Mouse (Mus musculus) C2C12 (cell line): ENCODE measurements at regions not wholly inside any gene's neighbourhood (a gene's known extent, or its start where the extent isn't known, plus 50 kb on each side); places are given as distances from the start of the nearest gene placed in this dataset.

ENCODE experiments used
- H3K27me3 ChIP-seq: one replicate; pipeline ENCODE4 v1.6.1; 2011; ENCODE audit not compliant: control insufficient read depth, insufficient read depth, insufficient read length
- H3K36me3 ChIP-seq: one replicate; pipeline ENCODE4 v1.6.1; 2011; ENCODE audit not compliant: control insufficient read depth, insufficient read depth
- H3K4me3 ChIP-seq: one replicate; pipeline ENCODE4 v1.5.1; 2011; ENCODE audit warnings: mild to moderate bottlenecking, control low read depth; ENCODE audit not compliant: poor library complexity, insufficient read depth, severe bottlenecking
- H3K79me2 ChIP-seq: one replicate; pipeline ENCODE4 v1.6.1; 2011; ENCODE audit not compliant: control insufficient read depth, insufficient read depth
- H3K79me3 ChIP-seq: one replicate; pipeline ENCODE4 v1.6.1; 2011; ENCODE audit warnings: low read depth, control low read depth
- H3ac ChIP-seq: one replicate; pipeline ENCODE3; 2011; ENCODE audit warnings: low read depth; ENCODE audit not compliant: control insufficient read depth, insufficient read length
- CEBPB ChIP-seq: IDR thresholded peaks from one replicate; pipeline ENCODE4 v1.6.1; 2011; ENCODE audit warnings: low read depth, mild to moderate bottlenecking, control low read depth, moderate library complexity
- CTCF ChIP-seq: IDR thresholded peaks from one replicate; pipeline ENCODE4 v1.5.1; 2011; ENCODE audit not compliant: control insufficient read depth, insufficient read depth, insufficient read length
- FOSL1 ChIP-seq: IDR thresholded peaks from one replicate; pipeline ENCODE4 v1.8.0; 2011; ENCODE audit warnings: mild to moderate bottlenecking, low read length; ENCODE audit not compliant: poor library complexity, insufficient read depth, severe bottlenecking
- MAX ChIP-seq: IDR thresholded peaks from one replicate; pipeline ENCODE4 v1.6.1; 2011; ENCODE audit warnings: mild to moderate bottlenecking, control low read depth
- MYOD1 ChIP-seq: IDR thresholded peaks from one replicate; pipeline ENCODE4 v1.6.1; 2011; ENCODE audit warnings: low read depth; ENCODE audit not compliant: control insufficient read depth, insufficient read length
- MYOG ChIP-seq: IDR thresholded peaks from one replicate; pipeline ENCODE4 v1.6.1; 2011; ENCODE audit not compliant: control insufficient read depth, insufficient read length; ENCODE audit errors: extremely low read depth
- USF1 ChIP-seq: IDR thresholded peaks from one replicate; pipeline ENCODE4 v1.6.1; 2011; ENCODE audit warnings: low read depth, mild to moderate bottlenecking, control low read depth, moderate library complexity

- Histone ChIP-seq H3K4me3 (no peak overlapping the region), H3K36me3 (no peaks in the 10 kb centered on the region), H3K79me3 (no peaks in the 10 kb centered on the region), H3K27me3 (no peaks in the 10 kb centered on the region), H3K79me2 (no peaks in the 10 kb centered on the region), H3ac (no peak overlapping the region)
- TF ChIP-seq MYOD1 (no peak), FOSL1 (no peak)
These were observed 114.9 kb upstream of the Ahr start for GRCm38 (mm10) chr12:35649772-35650171.

DNA sequence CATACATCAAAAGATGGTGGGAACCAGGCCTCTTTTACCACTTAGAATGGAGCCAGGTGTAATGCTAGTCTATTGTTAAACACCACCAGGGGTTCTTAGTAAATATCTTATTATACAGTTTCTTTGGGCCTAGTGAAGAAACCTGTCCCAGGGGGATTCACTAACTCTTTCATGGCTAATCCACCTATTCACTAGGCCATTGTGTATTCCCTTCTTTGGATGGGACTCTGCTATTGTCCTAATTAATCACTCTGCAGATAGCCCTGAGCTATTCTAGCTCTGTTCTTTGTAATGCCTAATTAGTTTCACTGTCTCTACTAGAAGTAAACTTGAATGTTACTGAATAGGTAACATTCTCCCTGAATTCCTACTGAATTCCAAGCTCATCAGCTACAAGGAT lies 107.6 kb upstream of the Ahr start:
- no peaks in the 10 kb centered on the region for H3K79me3 ChIP-seq

GRCm38 (mm10) chr12:35641741-35642140 lies 106.9 kb upstream of the Ahr start:
- TF ChIP-seq USF1, result no peak
- no peak for TF ChIP-seq FOSL1
- no peak for TF ChIP-seq CEBPB
- TF ChIP-seq MYOD1, result no peak
- no peak for TF ChIP-seq MAX
- TF ChIP-seq MYOG, result no peak
- no peak for TF ChIP-seq CTCF
- H3K36me3 ChIP-seq, result no peaks in the 10 kb centered on the region
- no peak overlapping the region for H3ac ChIP-seq
- no peak overlapping the region for H3K4me3 ChIP-seq
- H3K27me3 ChIP-seq, result no peaks in the 10 kb centered on the region
- H3K79me3 ChIP-seq, result no peaks in the 10 kb centered on the region
- H3K79me2 ChIP-seq, result no peaks in the 10 kb centered on the region

More for the DNA sequence above, 107.6 kb upstream of the Ahr start:
- no peaks in the 10 kb centered on the region for H3K79me2 ChIP-seq
- TF ChIP-seq MYOD1, result no peak
- TF ChIP-seq MAX, result no peak
- no peaks in the 10 kb centered on the region for H3K36me3 ChIP-seq
- H3K4me3 ChIP-seq, result no peak overlapping the region
- H3ac ChIP-seq, result no peak overlapping the region
- H3K27me3 ChIP-seq, result no peaks in the 10 kb centered on the region

DNA sequence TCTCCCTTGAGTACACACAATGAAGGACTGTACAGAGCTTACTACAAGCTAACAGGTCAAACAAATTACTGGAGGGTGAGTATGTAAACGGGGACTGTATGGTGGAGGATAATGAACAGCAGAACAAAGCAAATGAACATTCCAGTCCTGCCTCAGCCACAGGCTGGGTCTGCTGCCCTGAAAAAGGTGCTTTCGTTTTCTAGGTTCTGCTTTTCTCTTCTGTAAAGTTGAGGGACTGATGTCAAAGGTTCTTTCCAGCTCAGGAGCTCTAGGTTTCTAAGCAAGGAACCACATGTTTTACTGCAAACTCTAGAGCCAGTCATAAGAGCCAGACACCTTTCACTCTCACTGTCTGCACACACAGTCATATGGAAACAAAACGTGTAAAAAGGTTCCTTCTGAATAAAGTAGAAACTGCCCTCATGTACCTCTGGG lies 106.1 kb upstream of the Ahr start:
- H3K27me3 ChIP-seq, result no peaks in the 10 kb centered on the region
- no peak overlapping the region for H3K4me3 ChIP-seq
- TF ChIP-seq FOSL1 (no peak), MYOD1 (no peak), MYOG (no peak), CEBPB (no peak), USF1 (no peak), CTCF (no peak), MAX (no peak)
- H3ac ChIP-seq, result no peak overlapping the region
- no peaks in the 10 kb centered on the region for H3K36me3 ChIP-seq
- H3K79me2 ChIP-seq, result no peaks in the 10 kb centered on the region
- no peaks in the 10 kb centered on the region for H3K79me3 ChIP-seq

GRCm38 (mm10) chr12:35623484-35623883 lies 88.6 kb upstream of the Ahr start:
- Histone ChIP-seq H3K79me3 (no peaks in the 10 kb centered on the region), H3K79me2 (no peaks in the 10 kb centered on the region), H3K27me3 (no peaks in the 10 kb centered on the region), H3K36me3 (no peaks in the 10 kb centered on the region), H3ac (no peak overlapping the region), H3K4me3 (no peak overlapping the region)
- TF ChIP-seq FOSL1 (no peak), MYOD1 (no peak), CTCF (no peak), MAX (no peak), USF1 (no peak), MYOG (no peak), CEBPB (no peak)

GRCm38 (mm10) chr12:35614885-35615284 lies 80.0 kb upstream of the Ahr start:
- Histone ChIP-seq H3K27me3 (no peaks in the 10 kb centered on the region), H3K36me3 (no peaks in the 10 kb centered on the region), H3ac (no peak overlapping the region), H3K4me3 (no peak overlapping the region), H3K79me2 (no peaks in the 10 kb centered on the region), H3K79me3 (no peaks in the 10 kb centered on the region)
- TF ChIP-seq MYOD1 (no peak), CTCF (no peak), FOSL1 (no peak), CEBPB (no peak), MYOG (no peak), MAX (no peak), USF1 (no peak)
